Mouse (Mus musculus): ENCODE measurements at regions not wholly inside any gene's neighbourhood (a gene's known extent, or its start where the extent isn't known, plus 50 kb on each side); places are given as distances from the start of the nearest gene placed in this dataset.

DNA sequence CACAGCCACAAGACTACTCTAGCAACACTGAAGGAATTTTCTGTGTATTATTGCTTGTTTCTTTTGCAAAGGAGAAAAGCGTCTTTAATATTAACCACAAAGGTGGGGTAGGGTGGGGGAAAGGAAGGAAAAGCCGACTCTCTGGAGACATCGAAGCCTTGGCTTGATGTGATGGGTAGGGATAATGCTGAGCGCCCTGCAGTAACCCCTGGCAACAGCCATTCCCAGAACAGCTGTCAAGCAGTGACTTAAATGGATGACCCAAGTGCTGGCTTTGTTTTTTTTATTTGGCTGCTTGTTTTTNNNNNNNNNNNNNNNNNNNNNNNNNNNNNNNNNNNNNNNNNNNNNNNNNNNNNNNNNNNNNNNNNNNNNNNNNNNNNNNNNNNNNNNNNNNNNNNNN, 51.6 kb upstream of the Klf7 start:
- DNase-seq (ENCODE audit: low spot score in 2 of 2) = no peak
- H3K4me3 ChIP-seq = no peak overlapping the region
- no peak overlapping the region for H3K27ac ChIP-seq
- no peak for TF ChIP-seq CTCF (conservative IDR thresholded peaks at IDR 0.05)

GRCm38 (mm10) chr1:64172122-64172521, 50.0 kb upstream of the Klf7 start:
- Histone ChIP-seq H3K4me3 (no peak overlapping the region), H3K27ac (no peak overlapping the region)
- DNase-seq (ENCODE audit: low spot score in 2 of 2) = no peak
- TF ChIP-seq CTCF (conservative IDR thresholded peaks at IDR 0.05) = no peak

Small RNAs in the stretch of these regions (microRNA-seq; reads per million reads assigned to microRNA genes)
- gene Gm25748 = 0 reads per million in 2 experiments

Data from layer of hippocampus, adult 2 months (tissue).